Mouse (Mus musculus): ENCODE measurements at regions not wholly inside any gene's neighbourhood (a gene's known extent, or its start where the extent isn't known, plus 50 kb on each side); places are given as distances from the start of the nearest gene placed in this dataset.

- TF ChIP-seq CTCF (IDR thresholded peaks at IDR 0.05), result no peak
- no peak for TF ChIP-seq POLR2A (IDR thresholded peaks at IDR 0.05; ENCODE audit: insufficient read depth, low read depth, low read length)
Measured at GRCm38 (mm10) chr14:87749068-87749467, 332.6 kb downstream of the Tdrd3 start.
